Mouse (Mus musculus): Measurements from ENCODE around the gene Tnrc6b.
"Not testable (repeated sequence)": the region's sequence is repeated elsewhere in the genome, so short reads cannot be mapped to it uniquely, and the experiment has no call there.

GRCm38 (mm10) chr15:80868603-80869002 is 157.5 kb downstream of the Tnrc6b start:
- not testable (repeated sequence) for TF ChIP-seq POLR2A (IDR thresholded peaks at IDR 0.05; ENCODE audit: low read depth, low read length); CTCF (IDR thresholded peaks at IDR 0.05; ENCODE audit: extremely low read depth, insufficient read length, insufficient replicate concordance, low read depth, low read length)
